Mouse (Mus musculus) adrenal gland, postnatal 10 days (tissue): Measurements from ENCODE around the gene Olfr317. TPM values are rescaled to one million over a fixed set of nuclear protein-coding genes. Genes with fewer than 3 reads are reported as not detected.
"Not testable (repeated sequence)": the region's sequence is repeated elsewhere in the genome, so short reads cannot be mapped to it uniquely, and the experiment has no call there.

Experiments used
- DNase-seq: peaks from one replicate; pipeline ENCODE4 v3.0.0; 2021; ENCODE audit warnings: mixed read lengths
- long read RNA-seq, 2 experiments: library from polyadenylated mRNA; stranded (forward); transcript quantifications; one replicate each; pipeline ENCODE4 v2.0.0; 2021
- total RNA-seq, 2 experiments: library from RNA; stranded (reverse); gene quantifications; 2 replicates each; pipeline ENCODE4 v1.2.3; 2021

Olfr317 gene
- total RNA-seq: not detected
- long read RNA-seq, experiment 1: 0 reads
- long read RNA-seq, experiment 2: 0 reads

- DNase-seq: no peak
Observed at GRCm38 (mm10) chr11:58738792-58739262, at the start of gene Olfr317. Olfr317 (minus strand) TSS chr11:58739212.

GRCm38 (mm10) chr11:58788346-58788745, 49.3 kb upstream of the Olfr317 start:
- no peak for DNase-seq

- DNase-seq: no peak
Observed at GRCm38 (mm10) chr11:58787651-58788050, 48.6 kb upstream of the Olfr317 start.

- DNase-seq: no peak
Observed at GRCm38 (mm10) chr11:58784182-58784581, 45.2 kb upstream of the Olfr317 start.

GRCm38 (mm10) chr11:58782480-58783089, 43.6 kb upstream of the Olfr317 start, which contains the start of gene Olfr314:
Olfr314 (plus strand) TSS chr11:58782952.
- no peak for DNase-seq

GRCm38 (mm10) chr11:58772888-58773287, 33.9 kb upstream of the Olfr317 start, which contains the start of gene Olfr315:
Olfr315 (plus strand) TSS chr11:58773188.
- DNase-seq: no peak

- DNase-seq: no peak
Observed at GRCm38 (mm10) chr11:58752434-58752833, 13.4 kb upstream of the Olfr317 start, which contains the start of gene Olfr316. Olfr316 (plus strand) TSS chr11:58752734.

- not testable (repeated sequence) for DNase-seq
Observed at GRCm38 (mm10) chr11:58751096-58751495, 12.1 kb upstream of the Olfr317 start.

GRCm38 (mm10) chr11:58733372-58733771, 5.6 kb downstream of the Olfr317 start:
- DNase-seq: no peak

- not testable (repeated sequence) for DNase-seq
Observed at GRCm38 (mm10) chr11:58727896-58728650, 10.9 kb downstream of the Olfr317 start.

GRCm38 (mm10) chr11:58723914-58724313, 15.1 kb downstream of the Olfr317 start, which contains the start of gene Olfr318:
Olfr318 (minus strand) TSS chr11:58724014.
- no peak for DNase-seq

- no peak for DNase-seq
Observed at GRCm38 (mm10) chr11:58719701-58720100, 19.3 kb downstream of the Olfr317 start.

- not testable (repeated sequence) for DNase-seq
Observed at GRCm38 (mm10) chr11:58717723-58718122, 21.3 kb downstream of the Olfr317 start.

GRCm38 (mm10) chr11:58709086-58709485, 29.9 kb downstream of the Olfr317 start:
- no peak for DNase-seq

- DNase-seq: no peak
Observed at GRCm38 (mm10) chr11:58698862-58699261, 40.1 kb downstream of the Olfr317 start, which contains the start of gene Olfr319. Olfr319 (plus strand) TSS chr11:58699162.

Other genes with a start within 250 kb of the Olfr317 start
- not detected for gene Olfr332, start 246.7 kb downstream of the Olfr317 start, total RNA-seq
- gene Olfr331, start 236.6 kb downstream of the Olfr317 start, total RNA-seq: not detected
- not detected for gene Olfr330, start 204.4 kb downstream of the Olfr317 start, total RNA-seq
- not detected for gene Olfr329-ps, start 192.8 kb downstream of the Olfr317 start, total RNA-seq
- gene Olfr328, start 183.6 kb downstream of the Olfr317 start, total RNA-seq: not detected
- gene Olfr224, start 168.7 kb downstream of the Olfr317 start, total RNA-seq: not detected
- gene Olfr325, start 161.5 kb downstream of the Olfr317 start, total RNA-seq: not detected
- gene Olfr324, start 144.1 kb downstream of the Olfr317 start, total RNA-seq: not detected
- gene 2210407C18Rik, start 123.1 kb downstream of the Olfr317 start, total RNA-seq: not detected
- not detected for gene Olfr323, start 108.7 kb downstream of the Olfr317 start, total RNA-seq
- gene Trim58, start 98.7 kb downstream of the Olfr317 start, total RNA-seq: under 1 TPM; 0.36 to 1.00 TPM
- not detected for gene Olfr322, start 80.4 kb downstream of the Olfr317 start, total RNA-seq
- not detected for gene Olfr320, start 58.1 kb downstream of the Olfr317 start, total RNA-seq
- not detected for gene Olfr319, start 40.0 kb downstream of the Olfr317 start, total RNA-seq
- gene Olfr318, start 15.2 kb downstream of the Olfr317 start, total RNA-seq: not detected
- not detected for gene Olfr316, start 13.5 kb upstream of the Olfr317 start, total RNA-seq
- gene Olfr315, start 34.0 kb upstream of the Olfr317 start, total RNA-seq: not detected
- gene Olfr314, start 43.7 kb upstream of the Olfr317 start, total RNA-seq: not detected
- 1 to 10 TPM; 2.5 to 3.3 TPM for gene Fam183b, start 62.7 kb upstream of the Olfr317 start, total RNA-seq
- gene Olfr313, start 75.8 kb upstream of the Olfr317 start, total RNA-seq: not detected
- gene Olfr312, start 90.0 kb upstream of the Olfr317 start, total RNA-seq: not detected
- gene Olfr311, start 100.0 kb upstream of the Olfr317 start, total RNA-seq: not detected
- 1 to 10 TPM; 3.5 to 7.5 TPM for gene Gm12258, start 107.9 kb upstream of the Olfr317 start, total RNA-seq
- gene 2810021J22Rik, start 128.0 kb upstream of the Olfr317 start, total RNA-seq: 1 to 10 TPM; 5.5 to 8.2 TPM
- gene Zfp39, start 165.0 kb upstream of the Olfr317 start, total RNA-seq: 1 to 10 TPM; 4.7 to 6.7 TPM
- 1 to 10 TPM; 1.2 to 2.1 TPM for gene Btnl10, start 178.7 kb upstream of the Olfr317 start, total RNA-seq
- gene Rnf187, start 199.7 kb upstream of the Olfr317 start, total RNA-seq: 100 to 1,000 TPM; 154 to 156 TPM
- gene Hist3h2ba, start 209.7 kb upstream of the Olfr317 start, total RNA-seq: 10 to 100 TPM; 23.0 to 32.1 TPM
- 10 to 100 TPM; 30.8 to 37.5 TPM for gene Hist3h2a, start 215.5 kb upstream of the Olfr317 start, total RNA-seq
- under 1 TPM; 0.09 TPM for gene Trim17, start 215.5 kb upstream of the Olfr317 start, total RNA-seq
- gene Trim11, start 238.9 kb upstream of the Olfr317 start, total RNA-seq: 10 to 100 TPM; 19.7 to 24.3 TPM